Mouse (Mus musculus) kidney, adult 2 months (tissue): ENCODE data around the gene Mpdz.

Experiments used
- CTCF ChIP-seq: fragments of 200-500 bp; conservative IDR thresholded peaks from 2 replicates; pipeline ENCODE4 v1.5.1; 2011; ENCODE audit warnings: low read depth, mild to moderate bottlenecking, control low read depth, low read length, moderate library complexity, mixed read lengths; ENCODE audit not compliant: insufficient read depth, insufficient read length
- POLR2A ChIP-seq: fragments of 200-500 bp; IDR thresholded peaks from one replicate; pipeline ENCODE4 v1.6.1; 2011; ENCODE audit warnings: low read depth, low read length, control low read depth

DNA sequence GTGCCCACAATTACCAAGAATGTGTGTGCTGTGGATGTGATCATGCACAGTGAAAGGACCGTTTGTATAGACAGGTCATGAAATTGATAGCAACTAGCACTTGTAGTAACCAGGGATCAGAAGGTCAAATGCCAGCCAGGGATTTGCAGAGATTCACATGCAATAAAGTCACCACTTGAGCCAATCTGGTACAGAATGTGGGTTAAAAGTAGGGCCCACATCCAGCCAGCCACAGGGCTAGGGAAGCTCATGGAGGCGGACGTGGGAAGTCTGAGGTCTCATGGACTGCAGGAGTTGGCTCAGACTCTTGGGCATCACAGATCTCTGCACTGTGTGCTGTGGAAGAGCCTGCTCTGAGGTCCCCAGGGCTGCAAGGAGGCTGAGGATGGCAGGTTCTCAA lies 22.6 kb upstream of the Mpdz start:
- TF ChIP-seq CTCF (no peak), POLR2A (no peak)
